Mouse (Mus musculus): ENCODE measurements around the gene Trappc6a.
A peak's percentile ranks its signal among the peaks of the same experiment; 100 is the strongest.

The Trappc6a gene

GRCm38 (mm10) chr7:19464367-19465307, 43.6 kb upstream of the Trappc6a start:
- Histone ChIP-seq H3K36me3 (ENCODE audit: insufficient read depth, low read length) (no peaks in the 10 kb centered on the region), H3K9me3 (ENCODE audit: low read length) (no peaks in the 10 kb centered on the region)
- TF ChIP-seq CTCF (conservative IDR thresholded peaks at IDR 0.05; ENCODE audit: low read length) (no peak), NANOG (IDR thresholded peaks at IDR 0.05; ENCODE audit: borderline replicate concordance, low read length) (no peak), POU5F1 (IDR thresholded peaks at IDR 0.05; ENCODE audit: borderline replicate concordance, low read length) (no peak)

GRCm38 (mm10) chr7:19466602-19467145, 41.5 kb upstream of the Trappc6a start:
- H3K27me3 ChIP-seq (ENCODE audit: insufficient read depth, low read length), result peaks cover 51% of the 10 kb centered on the region
- H3K36me3 ChIP-seq (ENCODE audit: insufficient read depth, low read length), result no peaks in the 10 kb centered on the region
- H3K4me1 ChIP-seq (replicated peaks; ENCODE audit: low read depth, low read length), result peaks cover 77% of the 10 kb centered on the region
- no peaks in the 10 kb centered on the region for H3K9me3 ChIP-seq (ENCODE audit: low read length)
- no peak for TF ChIP-seq NANOG (IDR thresholded peaks at IDR 0.05; ENCODE audit: borderline replicate concordance, low read length)
- TF ChIP-seq CTCF (conservative IDR thresholded peaks at IDR 0.05; ENCODE audit: low read length), result no peak
- TF ChIP-seq POU5F1 (IDR thresholded peaks at IDR 0.05; ENCODE audit: borderline replicate concordance, low read length), result no peak
- H3K4me3 ChIP-seq (replicated peaks; ENCODE audit: low read length), result no peak overlapping the region

More at GRCm38 (mm10) chr7:19464367-19465307, 43.6 kb upstream of the Trappc6a start:
- H3K4me3 ChIP-seq (replicated peaks; ENCODE audit: low read length), result peak overlapping the region; percentile 51
- peaks cover 39% of the 10 kb centered on the region for H3K27me3 ChIP-seq (ENCODE audit: insufficient read depth, low read length)
- peaks cover 80% of the 10 kb centered on the region for H3K4me1 ChIP-seq (replicated peaks; ENCODE audit: low read depth, low read length)

GRCm38 (mm10) chr7:19467638-19468037, 40.6 kb upstream of the Trappc6a start:
- H3K36me3 ChIP-seq (ENCODE audit: insufficient read depth, low read length), result no peaks in the 10 kb centered on the region
- peaks cover 61% of the 10 kb centered on the region for H3K27me3 ChIP-seq (ENCODE audit: insufficient read depth, low read length)
- peaks cover 77% of the 10 kb centered on the region for H3K4me1 ChIP-seq (replicated peaks; ENCODE audit: low read depth, low read length)
- H3K9me3 ChIP-seq (ENCODE audit: low read length), result no peaks in the 10 kb centered on the region
- no peak for TF ChIP-seq CTCF (conservative IDR thresholded peaks at IDR 0.05; ENCODE audit: low read length)
- no peak for TF ChIP-seq NANOG (IDR thresholded peaks at IDR 0.05; ENCODE audit: borderline replicate concordance, low read length)
- no peak for TF ChIP-seq POU5F1 (IDR thresholded peaks at IDR 0.05; ENCODE audit: borderline replicate concordance, low read length)
- H3K4me3 ChIP-seq (replicated peaks; ENCODE audit: low read length), result no peak overlapping the region

DNA sequence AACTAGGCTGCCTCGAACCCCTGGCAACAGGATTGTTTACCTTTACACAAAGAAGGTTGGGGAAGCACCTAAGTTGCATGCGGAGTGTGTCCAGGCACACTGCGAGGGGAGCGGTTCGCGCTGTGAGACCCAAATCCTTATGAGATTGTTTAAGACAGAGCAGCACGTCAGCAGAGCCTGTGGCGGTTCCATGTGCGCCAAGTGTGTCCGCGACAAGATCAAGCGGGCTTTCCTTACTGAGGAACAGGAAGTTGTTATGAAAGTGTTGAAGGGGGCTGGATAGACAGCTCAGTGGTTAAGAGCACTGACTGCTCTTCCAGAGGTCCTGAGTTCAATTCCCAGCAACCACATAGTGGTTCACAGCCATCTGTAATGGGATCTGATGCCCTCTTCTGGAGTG, 39.9 kb upstream of the Trappc6a start:
- H3K4me3 ChIP-seq (replicated peaks; ENCODE audit: low read length), result no peak overlapping the region
- TF ChIP-seq POU5F1 (IDR thresholded peaks at IDR 0.05; ENCODE audit: borderline replicate concordance, low read length), result no peak
- no peak for TF ChIP-seq NANOG (IDR thresholded peaks at IDR 0.05; ENCODE audit: borderline replicate concordance, low read length)
- TF ChIP-seq CTCF (conservative IDR thresholded peaks at IDR 0.05; ENCODE audit: low read length), result no peak
- H3K27me3 ChIP-seq (ENCODE audit: insufficient read depth, low read length), result peaks cover 67% of the 10 kb centered on the region
- H3K36me3 ChIP-seq (ENCODE audit: insufficient read depth, low read length), result no peaks in the 10 kb centered on the region
- H3K9me3 ChIP-seq (ENCODE audit: low read length), result no peaks in the 10 kb centered on the region
- H3K4me1 ChIP-seq (replicated peaks; ENCODE audit: low read depth, low read length), result peaks cover 76% of the 10 kb centered on the region

DNA sequence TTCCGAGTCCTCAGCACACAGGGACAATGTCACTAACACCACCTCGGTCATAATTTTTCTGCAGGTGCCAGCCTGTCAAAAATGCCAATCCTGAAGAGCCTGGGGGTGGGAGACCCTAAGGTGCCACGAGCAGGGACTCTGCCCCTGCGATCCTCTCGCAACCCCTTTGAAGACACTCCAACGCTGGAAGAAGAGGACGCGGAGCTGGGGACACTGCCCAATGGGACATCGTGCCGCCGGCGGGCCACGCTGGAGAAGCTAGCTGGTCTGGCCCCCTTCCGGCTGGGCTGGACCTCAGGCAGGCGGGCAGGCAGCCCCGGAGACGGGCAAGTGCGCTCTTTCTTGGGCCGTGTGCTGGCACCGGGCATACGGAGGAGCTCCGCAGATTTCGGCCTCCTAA, 38.8 kb upstream of the Trappc6a start:
- Histone ChIP-seq H3K36me3 (ENCODE audit: insufficient read depth, low read length) (no peaks in the 10 kb centered on the region), H3K27me3 (ENCODE audit: insufficient read depth, low read length) (peaks cover 73% of the 10 kb centered on the region), H3K4me3 (replicated peaks; ENCODE audit: low read length) (peak overlapping the region; percentile 77), H3K4me1 (replicated peaks; ENCODE audit: low read depth, low read length) (peaks cover 72% of the 10 kb centered on the region), H3K9me3 (ENCODE audit: low read length) (no peaks in the 10 kb centered on the region)
- TF ChIP-seq POU5F1 (IDR thresholded peaks at IDR 0.05; ENCODE audit: borderline replicate concordance, low read length) (no peak), CTCF (conservative IDR thresholded peaks at IDR 0.05; ENCODE audit: low read length) (no peak), NANOG (IDR thresholded peaks at IDR 0.05; ENCODE audit: borderline replicate concordance, low read length) (no peak)

DNA sequence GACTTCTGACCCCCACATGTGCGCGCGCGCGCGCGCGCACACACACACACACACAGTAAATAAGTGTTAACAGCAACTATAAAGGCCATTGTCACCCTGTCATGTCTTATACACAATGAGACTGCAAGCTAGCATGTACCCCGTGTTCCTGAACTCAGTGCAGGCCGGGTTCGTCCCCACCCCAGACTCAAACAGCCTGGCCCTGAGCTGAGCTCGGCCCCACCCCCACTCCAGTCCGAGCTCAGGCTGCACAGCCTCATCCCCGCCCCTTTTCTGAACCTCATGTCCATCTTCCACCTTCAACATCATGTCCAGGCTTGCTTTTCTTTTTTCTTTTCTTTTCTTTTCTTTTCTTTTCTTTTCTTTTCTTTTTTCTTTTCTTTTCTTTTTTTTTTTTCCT, 37.9 kb upstream of the Trappc6a start:
- Histone ChIP-seq H3K9me3 (ENCODE audit: low read length) (peaks cover 3% of the 10 kb centered on the region; the same call in 1 of the 2 replicates), H3K36me3 (ENCODE audit: insufficient read depth, low read length) (no peaks in the 10 kb centered on the region), H3K4me3 (replicated peaks; ENCODE audit: low read length) (no peak overlapping the region), H3K27me3 (ENCODE audit: insufficient read depth, low read length) (peaks cover 74% of the 10 kb centered on the region), H3K4me1 (replicated peaks; ENCODE audit: low read depth, low read length) (peaks cover 63% of the 10 kb centered on the region)
- no peak for TF ChIP-seq CTCF (conservative IDR thresholded peaks at IDR 0.05; ENCODE audit: low read length)
- no peak for TF ChIP-seq POU5F1 (IDR thresholded peaks at IDR 0.05; ENCODE audit: borderline replicate concordance, low read length)
- no peak for TF ChIP-seq NANOG (IDR thresholded peaks at IDR 0.05; ENCODE audit: borderline replicate concordance, low read length)

DNA sequence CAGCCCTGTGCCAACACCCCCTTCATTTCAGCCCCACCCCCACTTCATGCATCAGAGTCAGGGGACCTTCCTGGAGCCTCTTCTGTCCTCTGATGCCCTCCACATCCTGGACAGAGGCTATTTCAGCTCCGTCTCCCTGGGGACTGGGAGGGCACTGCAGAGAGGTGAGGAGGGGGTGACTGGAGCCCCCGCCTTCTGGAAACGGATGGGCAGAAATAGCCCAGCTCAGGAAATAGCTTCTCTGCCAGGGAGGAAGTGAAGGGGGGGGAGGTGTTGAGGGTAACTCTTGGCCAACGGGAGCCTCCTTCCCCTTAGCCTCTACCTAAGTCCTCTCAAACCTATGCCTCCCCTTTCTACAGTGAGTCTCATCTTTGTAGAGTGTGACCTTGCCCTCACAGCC, 35.8 kb upstream of the Trappc6a start:
- peaks cover 52% of the 10 kb centered on the region for H3K4me1 ChIP-seq (replicated peaks; ENCODE audit: low read depth, low read length)
- no peaks in the 10 kb centered on the region for H3K36me3 ChIP-seq (ENCODE audit: insufficient read depth, low read length)
- no peak overlapping the region for H3K4me3 ChIP-seq (replicated peaks; ENCODE audit: low read length)
- no peak for TF ChIP-seq CTCF (conservative IDR thresholded peaks at IDR 0.05; ENCODE audit: low read length)
- TF ChIP-seq NANOG (IDR thresholded peaks at IDR 0.05; ENCODE audit: borderline replicate concordance, low read length), result no peak
- TF ChIP-seq POU5F1 (IDR thresholded peaks at IDR 0.05; ENCODE audit: borderline replicate concordance, low read length), result no peak
- peaks cover 73% of the 10 kb centered on the region for H3K27me3 ChIP-seq (ENCODE audit: insufficient read depth, low read length)
- H3K9me3 ChIP-seq (ENCODE audit: low read length), result peaks cover 4% of the 10 kb centered on the region; the same call in 1 of the 2 replicates

- peaks cover 4% of the 10 kb centered on the region; the same call in 1 of the 2 replicates for H3K9me3 ChIP-seq (ENCODE audit: low read length)
- no peak for TF ChIP-seq NANOG (IDR thresholded peaks at IDR 0.05; ENCODE audit: borderline replicate concordance, low read length)
- no peak for TF ChIP-seq POU5F1 (IDR thresholded peaks at IDR 0.05; ENCODE audit: borderline replicate concordance, low read length)
- no peak for TF ChIP-seq CTCF (conservative IDR thresholded peaks at IDR 0.05; ENCODE audit: low read length)
- H3K4me1 ChIP-seq (replicated peaks; ENCODE audit: low read depth, low read length), result peaks cover 51% of the 10 kb centered on the region
- peaks cover 77% of the 10 kb centered on the region for H3K27me3 ChIP-seq (ENCODE audit: insufficient read depth, low read length)
- H3K4me3 ChIP-seq (replicated peaks; ENCODE audit: low read length), result peak overlapping the region; percentile 79
- no peaks in the 10 kb centered on the region for H3K36me3 ChIP-seq (ENCODE audit: insufficient read depth, low read length)
Observed at GRCm38 (mm10) chr7:19473875-19474443, 34.2 kb upstream of the Trappc6a start.

All from E14TG2a.4 (cell line).